Mouse (Mus musculus) urinary bladder, postnatal 14 days (tissue): ENCODE results near the gene Ppp1r12a.

Experiments used
- DNase-seq: peaks from one replicate; pipeline ENCODE4 v3.0.0; 2021; ENCODE audit warnings: low spot score

Ppp1r12a gene

DNA sequence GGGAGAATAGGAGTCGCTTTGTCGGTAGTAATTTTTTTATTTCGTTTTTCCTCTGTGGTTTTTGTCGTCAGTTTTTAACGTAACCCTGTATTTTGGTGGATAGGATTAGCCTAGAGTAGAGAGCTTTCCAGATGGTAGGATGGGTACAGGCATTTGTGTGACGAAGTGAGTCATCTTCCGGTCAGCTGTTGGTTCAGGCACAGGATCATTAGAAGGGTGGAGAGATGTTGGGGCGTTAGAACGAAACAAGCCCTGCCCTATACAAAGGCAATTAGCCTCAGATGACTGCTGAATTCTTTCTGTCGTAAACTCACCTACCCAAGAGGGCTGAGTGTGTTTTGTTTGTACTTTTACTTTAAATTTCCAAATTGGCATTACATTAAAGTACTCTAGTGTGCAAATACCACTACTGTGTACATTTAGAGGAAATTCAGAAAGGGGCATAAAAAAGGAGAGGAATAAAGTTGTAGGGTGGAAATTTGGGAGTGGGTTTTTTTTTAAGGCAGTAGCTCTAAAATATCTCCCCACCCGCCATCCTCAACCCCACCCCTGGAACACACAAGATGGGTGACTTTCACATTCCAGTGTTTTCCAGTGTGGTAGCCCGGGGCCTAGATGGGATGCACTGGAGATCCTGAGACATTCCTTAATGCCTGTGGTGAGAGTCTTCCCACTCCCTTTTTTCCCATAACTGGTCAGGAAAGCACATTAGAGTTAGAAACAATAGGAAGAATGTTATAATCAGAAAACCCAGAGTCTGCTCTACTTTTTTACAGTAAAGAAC is 129.9 kb downstream of the Ppp1r12a start:
- no peak for DNase-seq

DNA sequence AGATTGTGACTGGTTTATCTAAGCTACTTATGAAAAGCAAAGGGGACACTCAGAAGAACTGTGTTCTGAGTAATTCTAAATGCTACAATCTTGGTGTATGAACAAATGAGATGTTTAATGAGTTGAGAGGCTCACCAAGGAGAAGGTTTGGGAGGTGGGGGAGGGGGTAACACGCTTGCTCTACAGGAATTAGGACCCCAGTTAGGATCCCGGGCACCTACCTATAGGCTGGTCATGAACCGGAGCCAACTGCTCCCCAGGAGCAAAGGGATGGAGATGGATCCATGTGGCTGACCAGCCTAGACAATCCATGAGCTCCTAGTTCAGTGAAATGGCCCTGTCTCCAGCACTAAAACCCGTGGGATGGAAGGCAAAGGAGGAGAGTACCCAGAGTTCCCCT is 130.7 kb downstream of the Ppp1r12a start:
- no peak for DNase-seq

DNA sequence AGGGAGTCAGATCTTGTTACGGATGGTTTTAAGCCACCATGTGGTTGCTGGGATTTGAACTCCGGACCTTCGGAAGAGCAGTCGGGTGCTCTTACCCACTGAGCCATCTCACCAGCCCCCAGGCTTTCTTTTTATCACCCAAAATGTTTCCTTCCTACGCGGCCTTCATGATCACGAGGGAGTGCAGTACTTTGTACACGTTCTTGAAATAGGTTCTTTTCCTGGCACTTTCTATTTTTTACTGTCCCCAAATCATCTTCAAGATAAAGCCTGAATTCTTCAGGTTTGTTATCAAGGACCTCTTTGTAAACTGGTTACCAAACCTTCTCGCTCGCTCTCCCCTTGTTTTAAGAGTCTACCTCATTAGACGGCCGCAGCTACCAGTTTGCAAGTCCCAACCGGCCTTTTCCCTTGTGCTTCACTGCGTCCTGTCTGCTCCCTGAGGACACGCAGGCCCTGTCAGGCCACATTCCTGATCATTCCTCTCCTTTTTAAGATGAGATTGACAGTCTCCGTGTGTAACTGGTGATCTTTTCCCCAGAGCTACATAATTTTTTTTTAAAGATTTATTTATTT is 131.7 kb downstream of the Ppp1r12a start:
- peak; percentile 54 for DNase-seq

DNA sequence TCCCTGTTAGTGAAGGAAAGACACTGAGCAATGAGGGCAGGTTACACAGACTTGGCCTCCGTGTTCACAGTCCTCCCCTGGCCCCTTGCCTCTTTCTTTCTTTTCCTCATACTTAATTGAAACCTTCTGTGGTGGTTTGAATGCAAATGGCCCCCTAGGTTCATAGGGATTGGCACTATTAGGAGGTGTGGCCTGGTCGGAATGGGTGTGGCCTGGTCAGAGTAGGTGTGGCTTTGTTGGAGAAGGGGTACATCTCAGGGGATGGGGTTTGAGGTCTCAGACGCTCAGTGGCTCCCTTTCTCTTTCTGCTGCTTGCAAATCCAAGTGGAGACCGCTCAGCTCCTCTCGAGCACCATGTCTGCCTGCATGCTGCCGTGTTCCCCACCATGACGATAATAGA is 132.8 kb downstream of the Ppp1r12a start:
- no peak for DNase-seq

DNA sequence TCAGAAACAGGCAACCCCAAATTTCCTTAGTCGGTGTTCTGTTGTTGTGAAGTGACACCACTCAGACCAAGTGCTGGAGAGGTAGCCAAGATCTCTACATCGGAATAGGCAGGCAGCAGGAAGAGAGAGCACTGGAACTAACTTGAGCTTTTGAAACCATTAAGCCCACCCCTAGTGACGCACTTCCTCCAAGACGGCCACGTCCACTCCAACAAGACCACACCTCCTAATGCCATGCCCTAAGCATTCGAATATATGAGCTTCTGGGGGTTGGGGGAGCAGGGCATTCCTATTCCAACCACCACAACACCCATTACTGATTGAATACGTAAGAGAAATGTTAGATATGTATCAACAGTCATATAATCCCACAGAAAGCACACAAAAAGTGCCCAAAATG is 134.5 kb downstream of the Ppp1r12a start:
- DNase-seq = no peak

DNA sequence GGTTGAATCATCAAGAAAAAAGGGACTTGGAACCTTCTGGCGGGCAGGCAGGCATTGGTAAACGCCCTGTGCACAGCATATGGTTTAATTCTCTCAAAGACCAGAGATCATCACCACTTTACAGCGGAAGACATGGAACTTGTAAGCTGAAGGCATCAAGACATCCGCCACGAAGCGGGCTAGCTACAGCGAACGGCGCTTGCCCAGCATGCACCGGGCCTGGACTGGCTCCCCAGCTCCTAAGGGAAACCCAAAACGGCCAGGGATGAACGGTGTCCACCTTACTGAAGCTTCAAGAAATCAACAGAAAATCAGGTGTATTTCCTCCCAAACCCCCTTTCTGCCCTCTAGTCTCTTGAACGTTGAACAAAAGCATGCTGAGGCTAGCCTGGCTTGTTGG is 136.3 kb downstream of the Ppp1r12a start:
- no peak for DNase-seq

DNA sequence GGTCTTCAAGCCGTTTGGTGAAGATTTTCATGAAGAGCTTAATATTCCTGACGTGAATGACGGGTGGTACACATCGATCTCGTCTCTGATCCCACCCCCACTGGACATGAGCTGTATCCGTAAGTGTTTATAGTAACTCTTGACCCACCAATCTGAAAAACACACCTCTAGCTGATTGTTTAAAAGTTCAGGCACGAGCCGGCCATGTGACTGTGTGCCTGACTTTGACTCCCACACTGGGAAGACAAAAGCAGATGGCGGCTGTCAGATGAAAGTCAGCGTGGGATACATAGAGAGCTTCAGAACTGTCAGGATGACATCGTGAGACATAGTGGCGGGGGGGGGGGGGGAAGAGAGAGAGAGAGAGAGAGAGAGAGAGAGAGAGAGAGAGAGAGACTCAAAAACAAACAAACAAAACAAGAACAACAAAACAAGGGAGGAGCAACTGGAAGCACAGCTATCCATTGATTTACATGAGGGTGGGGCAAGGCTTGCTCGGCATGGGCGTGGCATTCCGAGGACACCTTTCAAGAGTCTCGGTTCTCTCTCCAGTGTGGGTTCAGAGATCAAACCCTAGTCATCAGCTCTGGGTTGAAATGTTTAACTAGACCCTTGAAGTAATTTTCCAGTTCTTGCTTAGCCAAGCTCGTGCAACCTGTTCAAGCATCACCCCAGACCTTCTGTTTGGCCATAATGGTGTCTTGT is 137.0 kb downstream of the Ppp1r12a start:
- no peak for DNase-seq

DNA sequence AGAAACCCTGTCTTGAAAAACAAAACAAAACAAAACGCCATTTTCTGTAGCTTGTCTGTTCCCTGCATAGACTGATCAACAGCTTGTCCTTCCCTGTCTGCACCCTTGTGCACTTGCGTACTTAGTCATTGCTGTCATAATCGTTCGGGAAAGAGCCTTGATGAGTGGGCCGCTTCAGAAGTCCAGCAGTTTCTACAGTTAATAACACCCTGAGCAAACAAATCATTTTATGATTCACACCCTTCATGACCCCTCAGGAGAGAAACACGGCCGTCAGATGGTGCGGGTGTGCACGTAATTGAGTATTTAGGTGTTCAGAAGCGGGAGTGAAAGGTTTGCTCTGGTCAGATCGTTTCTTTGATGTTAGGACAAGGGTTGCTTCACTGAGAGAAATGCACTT is 137.8 kb downstream of the Ppp1r12a start:
- no peak for DNase-seq

DNA sequence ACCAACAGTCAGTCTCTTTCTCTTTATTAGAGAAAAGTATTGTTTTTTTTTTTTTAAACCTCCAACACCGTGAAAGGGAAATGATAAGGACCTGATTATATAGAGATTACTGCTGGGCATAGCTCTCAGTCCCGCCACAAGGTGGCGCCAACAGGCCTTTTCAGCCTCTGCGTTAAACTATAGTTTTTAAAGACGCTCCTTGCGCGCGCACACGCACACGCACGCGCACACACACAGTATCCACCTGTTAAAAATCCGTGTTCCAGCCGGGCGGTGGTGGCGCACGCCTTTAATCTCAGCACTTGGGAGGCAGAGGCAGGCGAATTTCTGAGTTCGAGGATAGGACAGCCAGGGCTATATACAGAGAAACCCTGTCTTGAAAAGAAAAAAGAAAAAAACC is 138.8 kb downstream of the Ppp1r12a start:
- DNase-seq = peak; percentile 87

DNA sequence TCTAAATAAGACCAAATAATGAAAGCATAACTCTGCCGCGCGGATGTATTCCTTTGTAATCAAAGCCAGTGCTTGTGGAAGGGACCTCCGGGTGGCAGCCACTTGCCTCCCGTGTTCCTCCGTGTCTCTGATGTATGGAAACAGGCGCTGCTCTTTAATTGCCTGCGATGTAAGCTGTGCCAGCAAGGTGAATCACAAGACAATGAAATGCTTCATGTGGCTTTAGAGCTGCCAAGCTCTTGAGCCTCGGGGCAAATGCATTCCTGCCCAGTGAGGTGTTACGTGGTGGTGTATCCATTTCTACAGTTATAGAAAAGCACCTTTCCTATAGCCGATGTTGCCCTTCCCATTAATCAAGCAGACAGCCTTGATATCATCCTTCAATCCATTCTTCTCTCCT is 145.8 kb downstream of the Ppp1r12a start:
- no peak for DNase-seq

DNA sequence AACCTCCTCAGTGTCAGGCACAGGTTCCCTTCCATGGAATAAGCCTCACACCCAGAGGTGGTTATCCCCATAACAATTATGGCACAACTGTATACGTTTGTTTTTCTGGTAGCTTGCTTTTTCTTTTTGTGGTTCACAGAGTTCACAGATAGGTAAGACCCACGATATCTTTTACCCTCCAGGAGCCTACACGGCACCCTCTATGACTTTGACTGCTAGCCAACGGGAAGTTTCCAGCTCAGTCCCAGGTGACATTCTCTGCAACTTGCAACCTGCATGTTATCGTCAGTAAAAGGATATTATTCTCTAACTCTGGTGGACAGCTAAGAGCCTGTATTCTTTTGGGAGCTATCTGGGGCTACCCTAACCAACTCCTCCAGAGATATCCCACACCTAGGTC is 148.2 kb downstream of the Ppp1r12a start:
- DNase-seq = no peak

DNA sequence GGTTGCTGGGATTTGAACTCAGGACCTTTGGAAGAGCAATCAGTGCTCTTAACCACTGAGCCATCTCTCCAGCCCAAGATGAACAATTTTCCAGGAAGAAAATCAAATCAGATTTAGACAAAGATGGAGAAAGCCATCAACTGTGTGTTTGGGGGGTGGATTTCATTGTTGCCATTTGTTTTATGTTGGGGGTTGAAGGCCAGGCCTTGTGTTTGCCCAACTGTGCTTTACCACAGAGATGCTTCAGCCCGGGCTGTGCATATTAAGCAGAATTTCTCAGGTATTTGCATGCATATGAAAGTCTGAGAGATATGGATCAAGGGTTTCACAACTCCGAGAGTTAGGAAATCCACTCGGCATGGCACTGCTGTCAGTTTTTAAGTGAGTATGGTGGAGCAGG is 149.4 kb downstream of the Ppp1r12a start:
- no peak for DNase-seq

DNA sequence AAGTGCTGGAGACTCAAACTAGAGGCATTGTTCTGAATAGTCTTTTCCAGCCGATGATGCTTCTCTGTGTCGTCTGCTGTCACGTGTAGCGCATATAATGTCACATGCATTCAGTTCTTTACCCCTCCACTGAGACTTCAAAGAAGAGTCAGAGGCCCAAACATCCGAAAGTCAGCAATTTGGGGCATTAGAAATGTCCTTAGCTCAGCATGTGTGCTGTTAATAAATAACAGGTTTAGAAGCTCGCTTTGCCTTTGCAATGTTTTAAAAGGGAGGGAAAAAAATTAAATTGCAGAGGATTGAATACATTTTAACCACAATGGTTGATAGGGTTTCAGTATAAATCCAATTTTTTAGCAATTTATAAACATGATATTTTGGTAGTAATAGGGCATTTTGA is 151.9 kb downstream of the Ppp1r12a start:
- no peak for DNase-seq

DNA sequence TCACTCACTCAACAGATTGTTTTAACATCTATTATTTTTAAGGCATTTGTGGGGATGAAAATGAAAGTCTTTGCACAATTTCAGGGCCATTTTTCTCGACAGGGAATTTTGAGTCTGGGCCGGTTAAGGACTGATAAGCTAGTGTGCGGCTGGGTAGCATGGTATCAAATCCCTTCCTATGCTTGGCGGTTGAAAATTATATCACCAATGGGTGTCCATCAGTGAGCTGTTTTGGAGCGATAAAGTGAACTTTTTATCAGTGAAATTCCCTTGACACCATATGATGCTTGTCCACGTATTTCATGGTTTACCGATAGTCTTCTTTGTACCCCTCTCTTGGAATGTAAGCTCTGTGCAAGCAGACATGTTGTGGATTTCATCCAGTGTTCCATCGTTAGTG is 152.4 kb downstream of the Ppp1r12a start:
- DNase-seq = no peak

DNA sequence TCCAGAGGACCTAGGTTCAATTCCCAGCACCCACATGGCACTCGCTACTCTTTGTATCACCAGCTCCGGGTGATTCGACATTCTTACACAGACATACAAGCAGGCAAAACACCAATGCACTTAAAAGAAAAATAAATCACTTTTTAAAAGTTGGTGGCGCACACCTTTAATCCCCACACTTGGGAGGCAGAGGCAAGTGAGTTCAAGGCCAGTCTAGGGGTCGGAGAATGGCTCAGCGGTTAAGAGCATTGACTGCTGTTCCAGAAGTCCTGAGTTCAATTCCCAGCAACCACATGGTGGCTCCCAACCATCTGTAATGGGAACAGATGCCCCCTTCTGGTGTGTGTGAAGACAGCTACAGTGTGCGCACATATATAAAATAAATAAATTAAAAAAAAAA is 153.2 kb downstream of the Ppp1r12a start:
- no peak for DNase-seq

DNA sequence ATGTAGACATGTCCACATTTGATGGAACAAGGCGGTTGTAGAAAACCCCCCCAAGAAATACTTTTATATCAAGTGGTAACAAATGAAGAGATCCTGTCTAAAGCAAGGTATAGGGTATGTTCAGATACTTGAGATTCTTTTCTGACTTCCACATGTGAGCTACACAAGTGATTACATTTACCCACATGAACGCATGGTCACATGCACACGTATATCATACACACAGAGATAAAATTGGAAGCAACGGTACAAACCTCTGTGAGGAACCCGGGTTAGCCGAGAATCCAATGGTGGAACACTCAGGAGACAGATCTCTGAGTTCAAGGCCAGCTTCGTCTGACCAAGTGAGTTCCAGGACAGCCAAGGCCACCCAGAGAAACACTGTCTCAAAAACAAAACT is 166.4 kb downstream of the Ppp1r12a start:
- no peak for DNase-seq

DNA sequence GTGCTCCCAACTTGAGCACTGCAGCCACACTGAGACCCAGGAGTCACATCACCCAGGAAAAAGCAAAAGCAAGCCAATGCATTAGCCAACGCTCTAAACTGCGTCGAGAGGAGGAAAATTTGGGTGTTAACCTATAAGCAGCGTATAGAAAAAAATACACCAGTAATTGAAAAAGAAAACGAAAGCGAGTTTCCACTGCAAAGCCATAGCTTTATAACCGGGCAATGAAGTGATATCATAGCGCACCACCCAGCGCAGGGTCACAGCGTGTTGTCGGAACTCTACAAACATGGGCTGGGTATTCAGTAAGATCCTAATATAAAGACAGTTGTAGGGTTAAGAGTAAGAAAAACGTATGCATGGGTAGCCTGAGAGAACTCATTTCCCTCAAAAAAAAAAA is 167.0 kb downstream of the Ppp1r12a start:
- DNase-seq = no peak

DNA sequence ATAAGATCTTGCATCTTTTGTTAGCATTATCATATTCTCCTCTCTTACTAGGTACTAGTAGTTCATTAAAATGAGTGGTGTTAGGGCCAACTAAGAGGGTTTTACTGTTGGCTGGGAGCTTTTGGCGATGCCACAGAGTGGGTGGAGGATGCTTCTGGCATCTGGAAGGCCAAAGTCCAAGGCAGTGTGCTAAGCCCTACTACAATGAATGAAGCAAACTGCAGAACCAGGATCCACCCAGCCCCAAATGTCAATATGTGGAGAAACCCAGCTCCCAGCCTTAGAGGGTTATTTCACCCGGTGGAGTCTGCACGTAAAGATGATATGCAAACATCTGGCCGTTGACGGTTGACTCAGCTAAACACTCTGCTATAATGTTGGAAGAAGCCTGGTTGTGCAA is 167.8 kb downstream of the Ppp1r12a start:
- no peak for DNase-seq

DNA sequence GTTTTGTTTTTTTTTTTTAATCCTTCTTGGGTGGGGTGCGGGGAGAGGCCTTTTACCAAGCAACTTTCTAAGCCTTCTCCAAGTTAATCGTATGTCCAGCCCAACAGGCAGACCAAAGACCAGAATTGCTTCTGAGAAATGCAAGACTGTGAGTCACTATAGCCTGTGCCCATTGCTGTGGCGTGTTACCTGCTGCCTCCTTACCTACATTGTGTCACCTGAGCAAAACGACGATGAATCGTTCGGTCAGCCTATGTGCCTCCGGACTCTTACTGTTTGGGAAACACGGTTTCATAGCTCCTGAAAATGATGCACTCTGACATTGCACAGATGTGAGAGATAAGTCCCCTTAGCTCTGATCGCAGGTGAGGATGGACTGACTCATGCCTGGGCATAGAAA is 169.0 kb downstream of the Ppp1r12a start:
- DNase-seq = peak; percentile 38

DNA sequence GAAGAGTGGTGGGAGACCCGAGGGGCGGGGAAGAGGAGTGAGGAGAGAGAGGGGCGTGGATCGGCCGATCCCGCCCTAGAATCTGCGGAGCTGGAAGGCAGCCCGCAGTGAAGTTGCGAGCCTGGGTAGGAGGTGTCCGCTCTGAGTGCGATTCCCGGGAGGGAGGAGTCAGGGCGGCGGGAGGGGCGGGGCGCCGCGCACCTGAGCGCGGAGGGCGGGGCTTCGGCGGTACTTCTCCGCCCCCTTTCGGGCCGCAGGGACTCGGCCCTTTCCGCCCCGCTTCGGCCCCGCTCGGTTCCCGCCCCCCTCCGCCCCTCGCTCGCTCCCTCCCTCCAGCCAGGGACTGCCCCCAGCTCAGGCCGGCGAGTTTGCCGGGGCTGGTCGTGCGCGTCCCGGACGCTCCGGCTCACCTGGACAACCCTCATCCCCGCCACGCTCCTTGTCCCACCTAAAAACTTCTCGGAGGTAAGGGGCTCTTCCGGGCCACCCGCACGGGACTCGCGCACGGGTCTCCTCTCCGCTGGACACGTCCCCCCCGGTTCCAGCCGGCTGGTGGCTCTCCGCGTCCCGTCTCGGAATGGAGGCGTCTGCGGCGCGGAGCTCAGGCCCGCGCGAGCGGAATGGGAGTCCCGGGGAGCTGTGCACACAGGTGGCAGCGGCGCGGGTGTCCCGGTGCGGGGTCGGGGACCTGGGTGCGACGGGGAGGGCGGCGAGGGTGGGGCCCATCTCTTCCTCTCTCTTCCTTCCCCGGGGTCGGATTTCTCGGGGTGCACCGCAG is 170.0 kb downstream of the Ppp1r12a start, which contains the start of gene Pawr:
Pawr (plus strand) TSS at position 338 of the 778 bp plus-strand sequence.
- DNase-seq = peak; percentile 89

DNA sequence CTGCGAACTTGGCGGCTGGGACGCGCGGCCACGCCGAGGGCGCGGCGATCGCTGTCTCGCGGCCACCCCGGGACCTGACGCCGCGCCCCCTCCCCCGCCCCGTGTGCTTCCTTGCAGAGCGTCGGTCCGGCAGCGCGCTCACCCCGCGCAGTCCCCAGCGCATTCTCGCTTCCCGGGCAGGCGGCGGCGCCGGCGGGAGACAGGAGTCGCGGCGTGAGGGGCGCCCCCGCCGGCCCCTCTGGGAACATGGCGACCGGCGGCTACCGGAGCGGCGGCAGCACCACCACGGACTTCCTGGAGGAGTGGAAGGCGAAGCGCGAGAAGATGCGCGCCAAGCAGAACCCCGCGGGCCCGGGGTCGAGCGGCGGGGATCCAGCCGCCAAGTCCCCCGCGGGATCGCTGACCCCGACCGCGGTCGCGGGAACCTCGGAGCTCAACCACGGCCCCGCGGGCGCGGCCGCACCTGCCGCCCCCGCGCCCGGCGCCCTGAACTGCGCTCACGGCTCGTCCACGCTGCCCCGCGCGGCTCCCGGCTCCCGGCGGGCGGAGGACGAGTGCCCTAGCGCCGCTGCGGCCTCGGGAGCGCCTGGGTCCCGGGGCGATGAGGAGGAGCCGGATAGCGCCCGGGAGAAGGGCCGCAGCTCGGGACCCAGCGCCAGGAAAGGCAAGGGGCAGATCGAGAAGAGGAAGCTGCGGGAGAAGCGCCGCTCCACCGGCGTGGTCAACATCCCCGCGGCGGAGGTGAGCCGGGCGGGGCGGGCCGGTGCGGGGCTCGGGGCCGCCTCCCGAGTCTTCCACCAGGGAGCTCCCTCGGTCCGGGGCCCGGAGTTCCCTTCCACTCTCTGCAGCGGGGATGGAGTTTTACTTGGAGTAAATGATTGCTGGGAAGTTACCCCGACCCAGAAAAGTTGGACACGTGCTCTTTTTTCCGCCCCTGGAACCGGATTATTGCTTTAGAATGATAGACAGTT is 170.9 kb downstream of the Ppp1r12a start:
- DNase-seq = peak; percentile 73
